Mouse (Mus musculus): ENCODE results near the gene Lrrc26. TPM values are rescaled to one million over a fixed set of nuclear protein-coding genes. Genes with fewer than 3 reads are reported as not detected.
A peak's percentile ranks its signal among the peaks of the same experiment; 100 is the strongest.

Lrrc26 gene
- polyA plus RNA-seq, 1 experiment = 0.28 TPM

DNA sequence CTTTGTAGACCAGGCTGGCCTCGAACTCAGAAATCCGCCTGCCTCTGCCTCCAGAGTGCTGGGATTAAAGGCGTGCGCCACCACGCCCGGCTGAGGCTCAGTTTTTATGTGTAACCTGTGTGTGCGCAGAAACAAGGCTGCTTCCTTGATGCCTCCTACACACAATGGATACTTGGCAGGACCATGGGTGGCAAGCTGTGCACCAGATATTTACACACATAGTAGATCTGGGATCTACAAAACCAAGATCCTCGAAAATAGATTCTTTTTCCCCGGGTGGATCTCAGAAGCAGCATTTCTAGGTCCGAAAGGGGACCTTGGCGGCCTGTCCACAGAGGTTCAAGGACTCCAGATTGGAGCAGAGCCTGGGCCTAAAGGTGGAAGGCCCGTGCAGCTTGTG, 27.8 kb upstream of the Lrrc26 start:
- H3K4me3 ChIP-seq (ENCODE audit: extremely low read depth, insufficient read depth, insufficient read length) = peak overlapping the region; percentile 39
- no peak for DNase-seq (ENCODE audit: low read depth in 1 of 2, low spot score in 2 of 2)
- 54% methylated on average over 12 of the region's 12 CpGs for WGBS
- no peaks in the 10 kb centered on the region for H3K36me3 ChIP-seq (ENCODE audit: control insufficient read depth, insufficient read depth, low read length)
- H3K27me3 ChIP-seq (ENCODE audit: control insufficient read depth, insufficient read depth, low read length) = no peaks in the 10 kb centered on the region
- H3K27ac ChIP-seq (ENCODE audit: insufficient read depth, low read length) = 0 out of 2 replicates have a peak overlapping the region, but pooled peaks have one; percentile 12
- peaks cover 20% of the 10 kb centered on the region for H3K4me1 ChIP-seq (ENCODE audit: control insufficient read depth, insufficient read depth, insufficient read length)
- no peak for TF ChIP-seq POLR2A (IDR thresholded peaks at IDR 0.05; ENCODE audit: low read depth, low read length)
- TF ChIP-seq CTCF (IDR thresholded peaks at IDR 0.05; ENCODE audit: extremely low read depth, insufficient read depth, insufficient read length, insufficient replicate concordance) = no peak

DNA sequence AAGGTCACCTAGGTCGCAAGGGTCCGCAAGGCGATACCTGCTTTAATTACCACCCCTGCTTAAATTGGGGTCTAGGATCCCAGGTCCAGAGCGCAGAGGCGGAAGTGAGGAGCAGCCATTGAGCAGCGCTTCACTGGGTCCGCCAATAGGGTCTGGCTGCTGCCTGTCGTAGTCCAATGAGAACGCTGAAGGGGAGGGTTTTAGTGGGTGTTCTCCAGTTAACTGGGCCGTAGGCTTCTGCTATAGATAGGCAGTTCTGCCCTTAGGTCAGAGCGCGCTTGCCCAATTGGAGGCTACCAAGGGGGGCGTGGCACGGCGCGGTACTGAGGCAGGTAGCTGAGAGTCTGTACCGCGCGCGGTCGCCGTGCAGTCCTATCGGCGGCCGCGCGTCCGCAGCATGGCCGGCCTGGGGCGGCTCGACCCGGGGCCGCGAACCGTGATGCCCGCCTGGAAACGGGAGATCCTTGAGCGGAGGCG, 27.4 kb upstream of the Lrrc26 start, which contains the start of gene Tprn:
Gene Tprn (plus strand): TSS at position 328 of the 477 bp plus-strand sequence.
- DNase-seq (ENCODE audit: low read depth in 1 of 2, low spot score in 2 of 2) = peak; percentile 94 to 97
- TF ChIP-seq POLR2A (IDR thresholded peaks at IDR 0.05; ENCODE audit: low read depth, low read length) (peak; percentile 45; the same call in 1 of the 2 replicates), CTCF (IDR thresholded peaks at IDR 0.05; ENCODE audit: extremely low read depth, insufficient read depth, insufficient read length, insufficient replicate concordance) (no peak)
- H3K27me3 ChIP-seq (ENCODE audit: control insufficient read depth, insufficient read depth, low read length) = no peaks in the 10 kb centered on the region
- WGBS = under 1% methylated on average over 39 of the region's 39 CpGs
- H3K27ac ChIP-seq (ENCODE audit: insufficient read depth, low read length) = peak within 1 kb of the TSS; percentile 65
- H3K4me3 ChIP-seq (ENCODE audit: extremely low read depth, insufficient read depth, insufficient read length) = peak within 1 kb of the TSS; percentile 71
- H3K4me1 ChIP-seq (ENCODE audit: control insufficient read depth, insufficient read depth, insufficient read length) = peaks cover 20% of the 10 kb centered on the region
- no peaks in the 10 kb centered on the region for H3K36me3 ChIP-seq (ENCODE audit: control insufficient read depth, insufficient read depth, low read length)

DNA sequence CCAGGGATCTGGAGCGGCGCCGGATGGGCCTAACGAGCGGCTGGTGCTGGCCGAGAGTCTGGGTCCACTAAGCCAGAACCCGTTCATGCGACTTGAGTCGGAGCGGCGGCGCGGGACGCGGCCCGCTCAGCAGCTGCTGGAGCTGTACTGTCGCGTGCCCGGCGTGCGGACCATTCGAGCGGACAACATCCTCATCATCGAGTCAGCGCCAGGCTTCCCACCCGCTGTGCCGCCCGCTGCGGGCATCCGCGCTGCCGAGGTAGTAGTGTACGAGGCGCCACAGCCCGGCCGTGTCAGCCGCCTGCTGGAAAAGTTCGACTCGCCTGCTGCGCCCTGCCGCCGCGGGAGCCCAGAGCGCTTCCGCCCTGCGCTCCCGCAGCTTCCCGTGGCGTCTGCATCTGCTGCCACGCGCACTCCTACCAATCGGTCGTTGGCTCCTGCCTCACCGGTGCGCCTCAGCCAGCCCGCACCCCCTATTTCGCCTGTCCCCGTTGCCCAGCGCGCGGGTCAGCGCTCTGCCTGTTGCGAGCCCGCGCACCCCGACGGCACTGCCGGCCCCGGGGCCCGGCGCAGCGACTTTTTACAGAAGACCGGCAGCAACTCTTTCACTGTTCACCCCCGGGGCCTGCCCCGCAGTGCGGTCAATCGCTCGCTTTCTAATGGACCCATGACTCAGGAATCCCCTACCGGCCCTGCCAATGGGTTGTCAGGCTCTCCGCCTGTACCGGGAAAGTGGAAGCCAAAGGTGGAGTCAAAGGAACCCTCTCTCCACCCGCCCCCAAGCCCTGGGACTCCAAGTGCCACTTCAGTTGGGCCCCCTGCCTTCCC, 26.7 kb upstream of the Lrrc26 start:
- peaks cover 20% of the 10 kb centered on the region for H3K4me1 ChIP-seq (ENCODE audit: control insufficient read depth, insufficient read depth, insufficient read length)
- under 1% methylated on average over 82 of the region's 82 CpGs for WGBS

DNA sequence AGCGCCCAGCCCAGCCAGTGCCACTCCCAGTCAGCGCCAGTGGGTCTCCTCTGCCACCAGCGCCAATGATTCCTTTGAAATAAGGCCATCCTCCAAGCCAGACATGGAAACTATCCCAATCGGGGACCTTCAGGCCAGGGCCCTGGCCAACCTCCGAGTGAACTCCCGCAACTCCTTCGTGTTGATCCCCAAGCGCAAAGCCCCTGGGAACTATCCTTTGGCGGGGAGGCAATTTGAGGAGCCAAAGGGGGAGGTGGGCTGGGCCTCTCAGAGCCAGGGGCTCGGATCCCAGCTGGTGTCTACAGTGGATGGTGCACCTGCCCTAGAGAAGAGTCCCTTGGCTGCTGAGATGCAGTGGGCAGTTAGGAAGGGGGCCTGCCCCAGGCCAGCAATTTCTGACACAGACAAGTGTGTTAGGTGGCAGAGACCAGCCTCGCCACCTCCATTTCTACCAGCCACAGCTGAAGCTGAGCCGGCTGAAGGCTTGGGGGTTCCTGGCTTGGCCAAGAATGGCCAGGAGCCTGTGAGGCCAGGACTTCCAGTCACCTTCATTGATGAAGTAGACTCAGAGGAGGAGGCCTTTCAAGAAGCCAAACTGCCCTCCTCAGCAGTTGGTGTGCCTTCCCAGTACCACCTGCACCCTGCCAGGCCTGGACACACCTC, 26.0 kb upstream of the Lrrc26 start:
- WGBS = 52% methylated on average over 12 of the region's 12 CpGs
- DNase-seq (ENCODE audit: low read depth in 1 of 2, low spot score in 2 of 2) = no peak
- Histone ChIP-seq H3K27me3 (ENCODE audit: control insufficient read depth, insufficient read depth, low read length) (no peaks in the 10 kb centered on the region), H3K4me1 (ENCODE audit: control insufficient read depth, insufficient read depth, insufficient read length) (peaks cover 20% of the 10 kb centered on the region), H3K36me3 (ENCODE audit: control insufficient read depth, insufficient read depth, low read length) (no peaks in the 10 kb centered on the region; the same call in 1 of the 2 replicates), H3K27ac (ENCODE audit: insufficient read depth, low read length) (no peak overlapping the region), H3K4me3 (ENCODE audit: extremely low read depth, insufficient read depth, insufficient read length) (peak overlapping the region; percentile 71; the same call in 1 of the 2 replicates)
- TF ChIP-seq POLR2A (IDR thresholded peaks at IDR 0.05; ENCODE audit: low read depth, low read length) = no peak
- TF ChIP-seq CTCF (IDR thresholded peaks at IDR 0.05; ENCODE audit: extremely low read depth, insufficient read depth, insufficient read length, insufficient replicate concordance) = no peak

More for the DNA sequence above, 26.7 kb upstream of the Lrrc26 start:
- H3K27ac ChIP-seq (ENCODE audit: insufficient read depth, low read length) = peak overlapping the region; percentile 65
- peak in 1 of 2 experiments; percentile 33 for DNase-seq (ENCODE audit: low read depth in 1 of 2, low spot score in 2 of 2)
- TF ChIP-seq POLR2A (IDR thresholded peaks at IDR 0.05; ENCODE audit: low read depth, low read length) = no peak
- no peak for TF ChIP-seq CTCF (IDR thresholded peaks at IDR 0.05; ENCODE audit: extremely low read depth, insufficient read depth, insufficient read length, insufficient replicate concordance)
- peak overlapping the region; percentile 71 for H3K4me3 ChIP-seq (ENCODE audit: extremely low read depth, insufficient read depth, insufficient read length)
- H3K36me3 ChIP-seq (ENCODE audit: control insufficient read depth, insufficient read depth, low read length) = no peaks in the 10 kb centered on the region
- no peaks in the 10 kb centered on the region for H3K27me3 ChIP-seq (ENCODE audit: control insufficient read depth, insufficient read depth, low read length)

DNA sequence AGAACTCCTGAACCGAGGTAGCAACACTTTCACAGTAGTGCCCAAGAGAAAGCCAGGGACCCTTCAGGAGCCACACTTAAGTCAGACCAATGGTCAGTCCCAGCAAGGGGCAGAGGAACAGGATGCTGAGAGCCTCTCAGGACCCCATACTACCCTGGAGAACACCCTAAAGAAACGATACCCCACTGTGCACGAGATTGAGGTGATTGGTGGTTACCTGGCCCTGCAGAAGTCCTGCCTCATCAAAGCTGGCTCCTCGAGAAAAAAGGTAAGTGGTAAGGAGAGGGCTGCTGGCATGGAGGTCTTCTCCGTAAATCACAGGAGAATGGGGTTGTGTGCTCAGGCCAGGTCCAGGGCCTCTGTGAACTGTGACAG, 25.4 kb upstream of the Lrrc26 start:
- Histone ChIP-seq H3K4me1 (ENCODE audit: control insufficient read depth, insufficient read depth, insufficient read length) (peaks cover 20% of the 10 kb centered on the region), H3K27ac (ENCODE audit: insufficient read depth, low read length) (no peak overlapping the region), H3K36me3 (ENCODE audit: control insufficient read depth, insufficient read depth, low read length) (no peaks in the 10 kb centered on the region; the same call in none of the 2 replicates), H3K27me3 (ENCODE audit: control insufficient read depth, insufficient read depth, low read length) (no peaks in the 10 kb centered on the region), H3K4me3 (ENCODE audit: extremely low read depth, insufficient read depth, insufficient read length) (no peak overlapping the region)
- TF ChIP-seq POLR2A (IDR thresholded peaks at IDR 0.05; ENCODE audit: low read depth, low read length) = no peak
- no peak for TF ChIP-seq CTCF (IDR thresholded peaks at IDR 0.05; ENCODE audit: extremely low read depth, insufficient read depth, insufficient read length, insufficient replicate concordance)
- DNase-seq (ENCODE audit: low read depth in 1 of 2, low spot score in 2 of 2) = no peak
- 78% methylated on average over 5 of the region's 5 CpGs for WGBS

DNA sequence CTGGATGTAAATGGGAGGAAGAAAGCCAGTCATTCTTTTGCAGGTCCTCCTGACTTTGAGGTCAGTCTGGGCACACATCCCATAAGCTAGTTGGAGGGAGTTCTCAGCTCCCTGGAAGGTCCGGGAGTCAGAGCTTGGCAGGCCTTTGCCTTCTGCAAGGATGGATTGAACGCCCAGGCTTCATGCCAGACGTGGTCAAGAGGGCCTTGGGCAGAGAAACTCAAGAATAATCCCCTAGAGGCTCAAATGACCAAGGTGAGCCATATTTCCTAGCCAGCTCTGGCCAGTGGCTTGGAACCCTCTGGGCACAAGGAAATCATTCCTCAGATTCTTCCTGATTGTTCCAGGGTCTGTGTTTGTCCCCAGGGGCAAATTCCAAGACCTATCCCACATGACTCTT, 24.9 kb upstream of the Lrrc26 start:
- H3K4me3 ChIP-seq (ENCODE audit: extremely low read depth, insufficient read depth, insufficient read length) = no peak overlapping the region
- no peak overlapping the region for H3K27ac ChIP-seq (ENCODE audit: insufficient read depth, low read length)
- TF ChIP-seq POLR2A (IDR thresholded peaks at IDR 0.05; ENCODE audit: low read depth, low read length) (no peak), CTCF (IDR thresholded peaks at IDR 0.05; ENCODE audit: extremely low read depth, insufficient read depth, insufficient read length, insufficient replicate concordance) (no peak)

More for the DNA sequence above, 24.9 kb upstream of the Lrrc26 start:
- Histone ChIP-seq H3K4me1 (ENCODE audit: control insufficient read depth, insufficient read depth, insufficient read length) (peaks cover 20% of the 10 kb centered on the region), H3K36me3 (ENCODE audit: control insufficient read depth, insufficient read depth, low read length) (peaks cover 3% of the 10 kb centered on the region), H3K27me3 (ENCODE audit: control insufficient read depth, insufficient read depth, low read length) (no peaks in the 10 kb centered on the region)
- no peak for DNase-seq (ENCODE audit: low read depth in 1 of 2, low spot score in 2 of 2)
- 75% methylated on average over 3 of the region's 3 CpGs for WGBS
